Mouse (Mus musculus): Measurements from ENCODE around the gene Fry. TPM values are rescaled to one million over a fixed set of nuclear protein-coding genes. Genes with fewer than 3 reads are reported as not detected.

Gene Fry
- polyA plus RNA-seq (2017; shearing (Covaris generic)) = 16.9 TPM

GRCm38 (mm10) chr5:150118455-150119241 is at the start of gene Fry:
Gene Fry (plus strand): TSS chr5:150118645.

GRCm38 (mm10) chr5:150518064-150518463 is 399.6 kb downstream of the Fry start, which contains the start of gene Zar1l:
Gene Zar1l (minus strand): TSS chr5:150518164.

GRCm38 (mm10) chr5:150521937-150522866 is 403.8 kb downstream of the Fry start, which contains the start of gene Brca2:
Gene Brca2 (plus strand): TSS chr5:150522630.

Other genes with a start within 250 kb of the Fry start
- not detected for gene Rxfp2, start 100.0 kb upstream of the Fry start, polyA plus RNA-seq (2017; shearing (Covaris generic))